Mouse (Mus musculus) liver, adult 2 months (tissue): Measurements from ENCODE around the gene LTO1. TPM values are rescaled to one million over a fixed set of nuclear protein-coding genes. Genes with fewer than 3 reads are reported as not detected.
A peak's percentile ranks its signal among the peaks of the same experiment; 100 is the strongest.

ENCODE experiments used
- DNase-seq: peaks from one replicate; pipeline ENCODE4 v3.0.0-alpha.2; 2011; ENCODE audit warnings: low read depth, low spot score; ENCODE audit errors: extremely low read depth
- H3K27ac ChIP-seq: fragments of 200-500 bp; replicated peaks from 2 replicates; pipeline ENCODE4 v1.5.1; 2012; ENCODE audit warnings: low read depth, mild to moderate bottlenecking, control low read depth, inconsistent platforms, low read length; ENCODE audit not compliant: insufficient read depth
- H3K27me3 ChIP-seq: fragments of 200-500 bp; 2 replicates; pipeline ENCODE4 v1.6.1; 2012; ENCODE audit warnings: mild to moderate bottlenecking, moderate library complexity, low read length, inconsistent platforms; ENCODE audit not compliant: control insufficient read depth, insufficient read depth
- H3K36me3 ChIP-seq: fragments of 200-500 bp; 2 replicates; pipeline ENCODE4 v1.6.1; 2012; ENCODE audit warnings: low read length, inconsistent platforms; ENCODE audit not compliant: control insufficient read depth, insufficient read depth
- H3K4me1 ChIP-seq: fragments of 200-500 bp; 2 replicates; pipeline ENCODE4 v1.6.1; 2011; ENCODE audit warnings: low read length; ENCODE audit not compliant: control insufficient read depth, insufficient read depth
- H3K4me3 ChIP-seq: fragments of 200-500 bp; 2 replicates; pipeline ENCODE4 v1.5.1; 2011; ENCODE audit warnings: low read depth, mild to moderate bottlenecking, control low read depth, low read length, moderate library complexity; ENCODE audit not compliant: insufficient read depth
- H3K79me2 ChIP-seq: fragments of 200-500 bp; 2 replicates; pipeline ENCODE4 v1.6.1; 2012; ENCODE audit warnings: inconsistent platforms, mild to moderate bottlenecking, low read length, moderate library complexity; ENCODE audit not compliant: control insufficient read depth, insufficient read depth
- H3K9ac ChIP-seq: fragments of 200-500 bp; 2 replicates; pipeline ENCODE4 v1.6.1; 2012; ENCODE audit warnings: low read depth, mild to moderate bottlenecking, control low read depth, inconsistent platforms, low read length
- CTCF ChIP-seq: fragments of 200-500 bp; IDR thresholded peaks from 2 replicates; pipeline ENCODE4 v1.5.1; 2011; ENCODE audit warnings: low read depth, low read length, control low read depth
- POLR2A ChIP-seq: fragments of 200-500 bp; IDR thresholded peaks from 2 replicates; pipeline ENCODE4 v1.6.1; 2011; ENCODE audit warnings: low read length, control low read depth; ENCODE audit not compliant: insufficient read depth; ENCODE audit errors: extremely low read depth
- whole genome bisulfite sequencing: fragments of 180-500 bp; shearing (Covaris S2); methylation state at CpG from one replicate; pipeline ENCODE4 v1.1.7; 2018; 5-methylcytosine and 5-hydroxymethylcytosine counted together
- polyA plus RNA-seq: library from polyadenylated mRNA; depleted of rRNA; stranded (reverse); fragments of >200 nt; gene quantifications from 2 replicates; pipeline ENCODE4 v1.2.3, GENCODE M21; 2012
- total RNA-seq: library from RNA; depleted of rRNA; stranded (reverse); fragments of >200 nt; gene quantifications from 2 replicates; pipeline ENCODE4 v1.2.3, GENCODE M21; 2014

Gene LTO1
- total and polyA plus RNA-seq, 2 experiments, result 8.9 to 11.2 TPM

- peak overlapping the region; percentile 4; the same call in 1 of the 2 replicates for H3K9ac ChIP-seq
- H3K4me3 ChIP-seq, result peak overlapping the region; percentile 41; the same call in 1 of the 2 replicates
- no peak for DNase-seq
- no peaks in the 10 kb centered on the region for H3K27me3 ChIP-seq
- 2% methylated on average over 35 of the region's 35 CpGs for WGBS
- H3K27ac ChIP-seq, result peak overlapping the region; percentile 32
- H3K36me3 ChIP-seq, result no peaks in the 10 kb centered on the region
- TF ChIP-seq POLR2A (no peak), CTCF (no peak)
- no peaks in the 10 kb centered on the region for H3K79me2 ChIP-seq
- peaks cover 17% of the 10 kb centered on the region for H3K4me1 ChIP-seq
Measured at GRCm38 (mm10) chr7:144942071-144942743, 27.3 kb downstream of the LTO1 start.

DNA sequence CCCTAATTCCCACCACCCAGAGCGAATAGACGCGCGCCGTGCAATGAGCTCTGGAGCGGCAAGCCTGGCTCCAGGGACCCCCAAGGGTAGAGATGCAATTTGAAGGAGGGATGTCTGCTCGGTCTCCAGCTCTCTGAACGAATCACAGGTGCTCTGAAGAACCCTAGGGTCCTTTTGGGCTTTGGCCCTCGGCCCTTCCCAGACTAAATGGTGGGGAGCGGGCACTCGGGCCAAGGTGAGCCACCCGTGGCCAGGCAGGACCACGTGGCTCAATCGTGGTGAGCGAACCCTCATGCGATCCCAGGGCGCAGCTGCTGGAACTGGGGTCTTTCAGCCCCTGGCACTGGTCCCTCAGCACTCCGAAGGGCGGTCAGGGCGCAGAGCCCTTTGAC is 27.8 kb downstream of the LTO1 start:
- Histone ChIP-seq H3K4me1 (peaks cover 17% of the 10 kb centered on the region), H3K27me3 (no peaks in the 10 kb centered on the region), H3K9ac (peak overlapping the region; percentile 48; the same call in 1 of the 2 replicates), H3K79me2 (no peaks in the 10 kb centered on the region), H3K4me3 (peak overlapping the region; percentile 40; the same call in 1 of the 2 replicates), H3K36me3 (no peaks in the 10 kb centered on the region), H3K27ac (no peak overlapping the region)
- 6% methylated on average over 20 of the region's 20 CpGs for WGBS
- no peak for DNase-seq
- no peak for TF ChIP-seq CTCF
- no peak for TF ChIP-seq POLR2A

- under 1% methylated on average over 43 of the region's 45 CpGs for WGBS
- H3K4me3 ChIP-seq, result peak overlapping the region; percentile 40; the same call in 1 of the 2 replicates
- H3K27me3 ChIP-seq, result no peaks in the 10 kb centered on the region
- DNase-seq, result peak; percentile 65
- H3K4me1 ChIP-seq, result peaks cover 17% of the 10 kb centered on the region
- peak overlapping the region; percentile 48 for H3K9ac ChIP-seq
- H3K36me3 ChIP-seq, result no peaks in the 10 kb centered on the region
- H3K27ac ChIP-seq, result no peak overlapping the region
- H3K79me2 ChIP-seq, result no peaks in the 10 kb centered on the region
- peak; percentile 37 for TF ChIP-seq CTCF
- no peak for TF ChIP-seq POLR2A
Measured at GRCm38 (mm10) chr7:144943254-144943653, 28.4 kb downstream of the LTO1 start.

DNA sequence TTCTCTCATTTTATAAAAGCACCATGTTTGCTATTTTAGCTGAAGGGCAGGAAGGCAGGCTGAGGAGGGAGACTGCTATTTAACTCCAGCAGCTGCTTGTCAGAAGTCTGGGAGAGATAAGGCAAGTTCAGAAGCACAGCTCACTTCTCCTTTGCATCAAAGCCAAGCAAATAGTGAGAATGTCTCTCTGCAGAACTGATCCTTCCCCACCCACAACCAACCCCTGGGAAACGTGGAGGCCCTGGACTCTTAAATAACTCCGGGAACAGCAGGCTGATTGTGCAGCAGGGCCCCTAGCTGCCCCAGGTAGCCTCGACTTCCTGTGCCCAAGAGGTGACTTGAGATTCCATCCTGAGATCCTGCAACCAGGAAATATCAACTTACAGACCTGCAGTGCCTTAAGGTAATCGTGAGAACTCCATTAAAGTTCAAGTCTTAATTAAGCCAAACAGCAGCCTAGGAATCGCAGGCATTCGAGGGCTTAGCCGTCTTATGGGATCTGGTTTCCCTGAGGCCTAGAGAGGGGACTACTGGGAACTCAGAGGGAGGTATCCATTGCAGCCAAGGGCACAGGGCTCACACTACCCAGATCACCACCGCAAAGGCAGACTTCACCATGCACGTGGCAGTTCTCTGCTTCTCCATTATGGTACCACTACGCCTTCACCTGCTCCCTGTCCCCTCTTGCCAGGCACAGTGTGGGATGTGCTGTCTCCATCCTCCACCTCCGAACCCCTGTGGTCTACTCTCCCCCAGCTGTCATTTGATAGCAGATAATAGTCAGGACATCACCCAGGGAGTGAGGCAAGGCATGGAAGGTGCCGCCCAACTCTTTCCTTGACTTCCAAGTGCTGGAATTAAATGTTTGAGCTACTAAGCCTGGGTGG is 43.9 kb downstream of the LTO1 start:
- 79% methylated on average over 12 of the region's 12 CpGs for WGBS
- Histone ChIP-seq H3K9ac (no peak overlapping the region), H3K79me2 (no peaks in the 10 kb centered on the region), H3K27me3 (no peaks in the 10 kb centered on the region), H3K36me3 (no peaks in the 10 kb centered on the region), H3K4me3 (no peak overlapping the region), H3K27ac (no peak overlapping the region), H3K4me1 (no peaks in the 10 kb centered on the region)
- no peak for TF ChIP-seq POLR2A
- no peak for TF ChIP-seq CTCF
- DNase-seq, result no peak

DNA sequence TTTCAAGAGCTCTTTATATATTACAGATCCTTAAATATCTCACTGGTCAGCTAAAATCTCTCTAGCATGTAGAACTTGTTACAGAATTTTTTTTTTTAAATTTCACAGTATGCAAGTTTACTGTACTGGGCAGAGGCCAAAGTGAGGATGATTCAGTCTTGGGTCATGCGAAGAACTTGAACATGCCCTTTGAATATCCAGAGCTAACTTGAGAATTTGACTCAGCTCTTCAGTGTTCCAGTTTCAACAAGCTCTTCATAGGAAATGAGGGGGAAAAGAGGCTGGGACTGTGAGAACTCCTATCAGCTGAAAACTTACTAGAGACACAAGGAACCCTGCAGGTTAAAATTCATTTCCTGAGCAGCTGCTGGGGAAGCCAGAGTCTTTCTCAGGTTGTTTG is 49.0 kb downstream of the LTO1 start:
- DNase-seq, result no peak
- 90% methylated on average over 1 of the region's 1 CpGs for WGBS

More for the DNA sequence above, 49.0 kb downstream of the LTO1 start:
- no peak overlapping the region for H3K27ac ChIP-seq
- TF ChIP-seq POLR2A (no peak), CTCF (no peak)
- H3K9ac ChIP-seq, result no peak overlapping the region
- H3K36me3 ChIP-seq, result no peaks in the 10 kb centered on the region
- no peaks in the 10 kb centered on the region for H3K27me3 ChIP-seq
- no peak overlapping the region for H3K4me3 ChIP-seq
- H3K79me2 ChIP-seq, result no peaks in the 10 kb centered on the region
- no peaks in the 10 kb centered on the region for H3K4me1 ChIP-seq
